Mouse (Mus musculus): ENCODE data around the gene Tcf20. TPM values are rescaled to one million over a fixed set of nuclear protein-coding genes. Genes with fewer than 3 reads are reported as not detected.

The Tcf20 gene
- 13.9 and 14.3 TPM in 2 replicates for polyA plus RNA-seq (2015; fragmentation: Nextera tagmentation; extraction: Ambion mirVana)

DNA sequence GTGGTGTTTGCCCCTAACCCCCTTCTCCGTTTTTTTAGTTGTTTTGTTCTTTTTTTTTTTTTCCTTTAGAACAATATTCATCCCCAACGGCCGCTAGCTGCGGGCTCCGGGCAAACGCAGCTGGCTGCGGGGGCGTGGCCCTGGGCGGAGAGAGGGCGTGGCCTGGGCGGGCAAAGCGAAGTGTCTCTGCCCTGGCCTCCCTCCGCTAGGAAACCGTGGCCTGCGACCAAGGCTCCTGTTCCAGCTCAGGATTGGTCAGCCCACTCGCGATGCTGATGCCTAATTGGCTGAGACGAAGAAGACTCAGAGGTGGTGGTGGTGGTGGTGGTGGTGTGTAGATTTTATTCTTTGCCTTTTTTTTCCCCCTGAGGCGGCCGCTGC is at the start of gene Tcf20:
Gene Tcf20 (minus strand): TSS at position 141 of the 381 bp plus-strand sequence.
- H3K4me1 ChIP-seq: peaks cover 70% of the 10 kb centered on the region
- peaks cover 31% of the 10 kb centered on the region for H3K27me3 ChIP-seq

GRCm38 (mm10) chr15:83036900-83037519 is 49.3 kb upstream of the Tcf20 start:
- WGBS: 53% methylated on average over 14 of the region's 14 CpGs
- no peak overlapping the region; the same call in 1 of the 2 replicates for H3K4me2 ChIP-seq (replicated peaks)
- H3K9ac ChIP-seq: no peak overlapping the region
- peaks cover 35% of the 10 kb centered on the region for H3K27me3 ChIP-seq
- no peaks in the 10 kb centered on the region for H3K36me3 ChIP-seq
- H3K4me3 ChIP-seq: no peak overlapping the region
- peak; percentile 33; the same call in 1 of the 2 replicates for ATAC-seq (ENCODE audit: low FRiP score, low read depth)
- no peaks in the 10 kb centered on the region for H3K9me3 ChIP-seq
- peaks cover 60% of the 10 kb centered on the region for H3K4me1 ChIP-seq
- peak overlapping the region; percentile 48; the same call in 1 of the 2 replicates for H3K27ac ChIP-seq

More for the DNA sequence above, at the start of gene Tcf20:
- Histone ChIP-seq H3K4me3 (peak within 1 kb of the TSS; percentile 59), H3K36me3 (no peaks in the 10 kb centered on the region), H3K9me3 (no peaks in the 10 kb centered on the region), H3K27ac (peak within 1 kb of the TSS; percentile 28; the same call in 1 of the 2 replicates), H3K4me2 (replicated peaks) (peak within 1 kb of the TSS; percentile 94), H3K9ac (peak within 1 kb of the TSS; percentile 73)
- 0% methylated on average over 20 of the region's 20 CpGs for WGBS
- ATAC-seq (ENCODE audit: low FRiP score, low read depth): peak; percentile 78

DNA sequence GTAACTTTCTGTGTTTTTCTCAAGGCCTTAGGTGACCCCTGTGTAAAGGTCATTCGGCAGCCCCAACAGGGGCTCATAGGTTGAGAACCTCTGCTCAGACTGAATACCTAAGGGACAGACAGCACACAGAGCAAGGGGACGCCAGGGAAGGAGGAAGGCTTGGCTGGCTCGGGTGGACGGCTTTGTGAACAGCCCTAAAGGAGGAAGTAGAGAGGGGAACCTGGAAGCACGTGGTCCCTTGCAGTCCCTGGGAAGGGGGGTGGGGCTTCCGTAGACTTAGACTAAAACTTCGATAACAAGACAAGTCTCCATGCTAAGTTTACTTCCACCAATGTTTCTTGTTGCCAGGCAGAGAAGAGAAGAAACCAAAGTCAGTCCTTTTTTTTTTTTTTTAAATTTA is 48.4 kb upstream of the Tcf20 start:
- no peak overlapping the region for H3K4me2 ChIP-seq (replicated peaks)
- H3K9ac ChIP-seq: no peak overlapping the region
- no peak overlapping the region for H3K27ac ChIP-seq
- no peaks in the 10 kb centered on the region for H3K36me3 ChIP-seq
- peaks cover 40% of the 10 kb centered on the region for H3K27me3 ChIP-seq
- H3K4me1 ChIP-seq: peaks cover 60% of the 10 kb centered on the region
- 52% methylated on average over 7 of the region's 7 CpGs for WGBS
- no peak for ATAC-seq (ENCODE audit: low FRiP score, low read depth)
- H3K4me3 ChIP-seq: no peak overlapping the region
- no peaks in the 10 kb centered on the region for H3K9me3 ChIP-seq

DNA sequence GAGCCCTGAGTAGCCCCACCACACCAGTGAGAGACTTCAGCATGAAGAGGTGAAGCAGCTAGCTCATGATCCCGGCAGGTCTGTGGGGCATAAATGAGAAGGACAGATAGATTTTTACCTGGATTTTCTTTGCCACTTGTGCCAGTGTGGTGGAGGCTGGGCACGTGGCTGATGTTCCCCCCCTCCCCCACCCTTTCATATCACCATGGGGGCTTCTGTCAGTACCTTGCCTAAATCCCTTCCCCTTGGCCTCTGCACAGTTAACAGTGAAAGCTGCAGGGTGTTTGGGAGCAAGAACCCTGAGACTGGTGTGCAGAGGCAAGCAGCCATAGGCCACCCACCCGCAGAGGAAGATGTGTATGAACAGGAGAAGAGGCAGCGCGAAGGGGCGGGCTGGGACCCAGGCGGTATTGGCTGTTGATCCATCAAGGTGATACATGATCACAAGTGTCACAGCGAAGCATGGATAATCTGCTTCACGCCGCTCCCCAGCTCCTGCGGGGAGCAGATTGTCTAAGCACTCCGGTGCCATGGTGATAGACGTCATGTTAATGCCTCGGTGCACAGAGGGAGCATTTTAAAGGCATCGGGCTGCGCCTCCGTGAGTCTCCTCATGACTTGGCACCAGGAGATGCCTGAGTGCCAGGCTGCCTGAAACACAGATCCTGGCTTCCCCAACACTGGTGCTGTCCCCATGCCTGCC is 46.8 kb upstream of the Tcf20 start:
- H3K4me1 ChIP-seq: peaks cover 65% of the 10 kb centered on the region
- H3K9me3 ChIP-seq: no peaks in the 10 kb centered on the region
- H3K27ac ChIP-seq: no peak overlapping the region
- H3K36me3 ChIP-seq: no peaks in the 10 kb centered on the region
- H3K4me3 ChIP-seq: no peak overlapping the region
- H3K27me3 ChIP-seq: peaks cover 40% of the 10 kb centered on the region
- H3K4me2 ChIP-seq (replicated peaks): peak overlapping the region; percentile 23; the same call in 1 of the 2 replicates
- no peak overlapping the region for H3K9ac ChIP-seq
- ATAC-seq (ENCODE audit: low FRiP score, low read depth): no peak
- 17% methylated on average over 17 of the region's 17 CpGs for WGBS

- Histone ChIP-seq H3K4me1 (peaks cover 58% of the 10 kb centered on the region), H3K27me3 (peaks cover 40% of the 10 kb centered on the region), H3K4me3 (no peak within 1 kb of the TSS), H3K9me3 (no peaks in the 10 kb centered on the region), H3K4me2 (replicated peaks) (0 out of 2 replicates have a peak within 1 kb of the TSS, but pooled peaks have one; percentile 23), H3K36me3 (no peaks in the 10 kb centered on the region), H3K9ac (no peak within 1 kb of the TSS), H3K27ac (no peak within 1 kb of the TSS)
- WGBS: 50% methylated on average over 17 of the region's 17 CpGs
- no peak for ATAC-seq (ENCODE audit: low FRiP score, low read depth)
These were observed 45.4 kb upstream of the Tcf20 start, which contains the start of gene Nfam1 for GRCm38 (mm10) chr15:83032981-83033541. Gene Nfam1, minus strand, starts transcription at chr15:83033306.

GRCm38 (mm10) chr15:83030884-83031283 is 43.2 kb upstream of the Tcf20 start:
- Histone ChIP-seq H3K27ac (no peak overlapping the region; the same call in 1 of the 2 replicates), H3K27me3 (peaks cover 43% of the 10 kb centered on the region), H3K4me2 (replicated peaks) (no peak overlapping the region), H3K4me3 (no peak overlapping the region), H3K4me1 (peaks cover 54% of the 10 kb centered on the region), H3K9me3 (no peaks in the 10 kb centered on the region), H3K36me3 (no peaks in the 10 kb centered on the region), H3K9ac (no peak overlapping the region)
- WGBS: 44% methylated on average over 4 of the region's 4 CpGs
- no peak for ATAC-seq (ENCODE audit: low FRiP score, low read depth)

DNA sequence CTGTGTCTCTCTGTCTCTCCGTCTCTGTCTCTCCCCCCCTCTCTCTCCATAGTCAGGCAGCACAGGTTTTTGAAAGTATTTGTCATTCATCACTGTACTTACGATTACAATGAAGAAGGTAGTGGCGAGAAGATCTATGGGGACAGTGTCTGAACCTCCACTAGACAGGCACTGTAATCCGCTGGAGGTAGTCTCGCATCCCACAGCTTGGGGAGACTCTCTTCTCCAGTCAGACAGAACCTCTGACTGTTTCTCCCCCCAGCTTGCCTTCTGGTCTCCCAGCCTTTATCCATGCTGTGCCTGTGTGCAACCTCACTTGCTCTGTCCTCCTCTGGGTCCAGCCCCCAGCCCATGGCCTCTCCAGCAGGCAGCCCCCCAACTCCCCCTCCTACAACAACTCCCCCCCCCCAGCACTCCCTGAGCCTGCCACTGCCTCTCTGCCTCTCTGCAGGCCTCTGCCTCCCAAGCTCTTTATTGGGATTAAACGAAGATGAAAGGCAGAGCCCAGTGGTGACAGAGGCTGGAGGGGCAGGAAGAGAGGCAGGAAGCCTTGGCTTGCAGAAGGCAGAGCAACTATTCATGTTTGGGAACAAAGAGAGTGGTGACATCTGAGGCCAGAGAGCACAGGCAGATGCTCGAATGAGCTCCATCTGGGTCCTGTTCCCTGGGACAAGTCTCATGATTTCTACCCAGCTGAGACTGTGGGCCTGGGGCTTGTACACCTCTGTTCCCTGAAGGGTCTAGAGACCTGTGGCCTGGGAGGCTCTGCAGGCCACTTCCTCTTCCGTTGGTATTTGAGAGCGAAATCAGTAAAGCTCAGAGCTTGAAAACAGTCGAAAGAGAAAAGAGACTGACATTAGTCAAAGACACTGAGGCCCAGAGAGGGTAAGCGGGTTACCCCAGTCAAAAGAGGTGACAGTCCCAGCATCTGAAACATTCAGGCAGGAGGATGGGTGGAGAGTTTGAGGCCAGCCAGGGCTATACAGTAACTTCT is 42.4 kb upstream of the Tcf20 start:
- Histone ChIP-seq H3K4me3 (no peak overlapping the region), H3K27me3 (peaks cover 36% of the 10 kb centered on the region), H3K36me3 (no peaks in the 10 kb centered on the region), H3K4me2 (replicated peaks) (no peak overlapping the region), H3K27ac (peak overlapping the region; percentile 22), H3K9ac (peak overlapping the region; percentile 50), H3K9me3 (no peaks in the 10 kb centered on the region), H3K4me1 (peaks cover 60% of the 10 kb centered on the region)
- WGBS: 40% methylated on average over 11 of the region's 11 CpGs
- no peak for ATAC-seq (ENCODE audit: low FRiP score, low read depth)

DNA sequence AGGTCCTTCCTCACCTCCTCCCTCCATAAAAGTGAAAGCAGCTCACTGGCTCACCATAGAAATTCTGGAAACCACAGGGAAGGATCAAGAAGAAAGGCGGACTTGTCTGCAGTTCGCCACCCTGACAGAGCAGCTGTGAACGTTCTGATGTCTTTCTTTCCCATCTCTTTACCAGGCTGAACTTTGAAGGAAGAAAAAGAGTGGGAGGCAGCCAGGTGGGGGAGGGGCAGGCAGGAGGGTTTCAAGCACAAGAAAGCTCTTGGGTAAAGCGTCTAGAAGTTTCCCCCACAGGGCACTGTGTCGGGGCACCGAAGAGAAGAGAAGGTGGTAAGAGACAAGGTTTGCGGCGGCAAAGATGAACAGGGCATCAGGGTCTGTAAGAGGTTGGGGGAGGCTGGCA is 38.5 kb upstream of the Tcf20 start:
- 32% methylated on average over 8 of the region's 8 CpGs for WGBS
- H3K4me3 ChIP-seq: no peak overlapping the region
- H3K9ac ChIP-seq: peak overlapping the region; percentile 19; the same call in 1 of the 2 replicates
- ATAC-seq (ENCODE audit: low FRiP score, low read depth): no peak
- peak overlapping the region; percentile 64; the same call in 1 of the 2 replicates for H3K27ac ChIP-seq
- H3K27me3 ChIP-seq: peaks cover 4% of the 10 kb centered on the region; the same call in 1 of the 2 replicates
- no peaks in the 10 kb centered on the region for H3K9me3 ChIP-seq
- peak overlapping the region; percentile 49 for H3K4me2 ChIP-seq (replicated peaks)
- peaks cover 48% of the 10 kb centered on the region for H3K4me1 ChIP-seq
- no peaks in the 10 kb centered on the region for H3K36me3 ChIP-seq

- Histone ChIP-seq H3K36me3 (no peaks in the 10 kb centered on the region), H3K4me3 (no peak overlapping the region; the same call in 1 of the 2 replicates), H3K4me1 (peaks cover 41% of the 10 kb centered on the region), H3K27ac (peak overlapping the region; percentile 64), H3K27me3 (0 out of 2 replicates have a peak, but pooled peaks cover 4% of the 10 kb centered on the region), H3K9me3 (no peaks in the 10 kb centered on the region), H3K4me2 (replicated peaks) (peak overlapping the region; percentile 49), H3K9ac (no peak overlapping the region)
- peak; percentile 82 for ATAC-seq (ENCODE audit: low FRiP score, low read depth)
- WGBS: 5% methylated on average over 25 of the region's 25 CpGs
These were observed 37.5 kb upstream of the Tcf20 start for GRCm38 (mm10) chr15:83025041-83025760.

DNA sequence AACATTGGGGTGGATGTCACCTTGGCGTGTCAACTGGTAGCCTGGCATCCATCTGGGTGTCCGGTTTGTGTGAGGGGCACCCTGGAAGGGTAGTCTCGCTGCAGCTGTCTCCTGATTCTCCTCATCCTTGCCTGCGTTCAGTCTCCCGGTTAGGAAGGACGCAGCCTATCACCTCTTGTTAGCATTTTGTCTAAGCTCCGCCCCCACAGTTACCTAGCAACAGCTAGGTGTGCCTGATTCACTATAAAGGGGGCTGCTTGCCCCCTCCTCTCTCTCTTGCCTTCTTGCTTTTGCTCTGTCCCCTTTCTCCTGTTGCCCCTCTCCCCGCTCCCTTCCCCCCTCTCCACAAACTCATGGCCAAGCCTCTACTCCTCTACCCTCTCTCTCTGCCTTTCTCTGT is 35.3 kb upstream of the Tcf20 start:
- peaks cover 47% of the 10 kb centered on the region for H3K4me1 ChIP-seq
- H3K27ac ChIP-seq: no peak overlapping the region
- H3K36me3 ChIP-seq: no peaks in the 10 kb centered on the region
- H3K9me3 ChIP-seq: no peaks in the 10 kb centered on the region
- no peak overlapping the region for H3K9ac ChIP-seq
- ATAC-seq (ENCODE audit: low FRiP score, low read depth): no peak
- H3K4me2 ChIP-seq (replicated peaks): no peak overlapping the region
- no peak overlapping the region for H3K4me3 ChIP-seq
- 37% methylated on average over 8 of the region's 8 CpGs for WGBS
- 0 out of 2 replicates have a peak, but pooled peaks cover 4% of the 10 kb centered on the region for H3K27me3 ChIP-seq

All from limb, embryonic 13.5 days (tissue).